Mouse (Mus musculus) bone marrow, adult 2 months (tissue): Measurements from ENCODE around the gene Srgap3. TPM values are rescaled to one million over a fixed set of nuclear protein-coding genes. Genes with fewer than 3 reads are reported as not detected.
"Not testable (repeated sequence)": the region's sequence is repeated elsewhere in the genome, so short reads cannot be mapped to it uniquely, and the experiment has no call there.

Experiments
- H3K27ac ChIP-seq: fragments of 200-500 bp; 2 replicates; pipeline ENCODE4 v1.5.1; 2012; ENCODE audit warnings: low read depth, mild to moderate bottlenecking, control low read depth, inconsistent platforms, low read length; ENCODE audit not compliant: control insufficient read depth, poor library complexity, insufficient read depth
- H3K4me1 ChIP-seq: fragments of 200-500 bp; 2 replicates; pipeline ENCODE4 v1.6.1; 2011; ENCODE audit warnings: low read length; ENCODE audit not compliant: control insufficient read depth, insufficient read depth
- H3K4me3 ChIP-seq: fragments of 200-500 bp; replicated peaks from 2 replicates; pipeline ENCODE3; 2011; ENCODE audit warnings: mild to moderate bottlenecking, low read depth, low read length, control low read depth; ENCODE audit not compliant: control insufficient read depth
- CTCF ChIP-seq: fragments of 200-500 bp; IDR thresholded peaks from 2 replicates; pipeline ENCODE4 v1.5.1; 2011; ENCODE audit warnings: low read length, control low read depth; ENCODE audit not compliant: control insufficient read depth, insufficient read depth
- POLR2A ChIP-seq: fragments of 200-500 bp; IDR thresholded peaks from 2 replicates; pipeline ENCODE4 v1.6.1; 2011; ENCODE audit warnings: low read depth, mild to moderate bottlenecking, control low read depth, low read length, borderline replicate concordance; ENCODE audit not compliant: control insufficient read depth
- WGBS: fragments of 180-500 bp; shearing (Covaris S2); methylation state at CpG from one replicate; pipeline ENCODE4 v1.1.7; 2018; 5-methylcytosine and 5-hydroxymethylcytosine counted together
- polyA plus RNA-seq: library from polyadenylated mRNA; stranded (reverse); fragments of >200 nt; gene quantifications from 2 replicates; pipeline ENCODE4 v1.2.4, GENCODE M21; 2011; ENCODE audit warnings: low replicate concordance; ENCODE audit not compliant: missing spikeins, insufficient read depth, insufficient read length

The Srgap3 gene
- polyA plus RNA-seq, 1 experiment = 6.0 TPM

DNA sequence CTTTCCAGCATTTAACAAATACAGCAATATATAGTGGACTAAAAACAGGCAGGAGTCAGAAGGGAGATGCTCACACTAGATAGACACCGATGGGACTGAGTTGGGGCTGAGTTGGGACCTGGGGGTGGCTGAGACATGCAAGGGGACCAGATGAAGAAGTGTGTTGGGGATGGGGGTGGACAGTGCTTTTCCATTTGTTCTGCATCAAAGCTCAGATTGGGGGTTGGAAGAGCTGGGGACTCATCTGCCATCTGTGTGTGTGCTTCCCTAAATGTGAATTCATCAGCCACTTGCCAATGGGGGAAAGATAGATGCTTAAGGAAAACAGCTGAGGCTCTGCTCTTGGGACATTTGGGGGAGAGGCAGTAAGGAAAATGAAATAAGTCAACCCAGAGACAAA is 227.1 kb downstream of the Srgap3 start:
- H3K4me1 ChIP-seq = no peaks in the 10 kb centered on the region; the same call in 1 of the 2 replicates
- 82% methylated on average over 1 of the region's 1 CpGs for WGBS
- no peak overlapping the region for H3K27ac ChIP-seq
- no peak overlapping the region for H3K4me3 ChIP-seq
- TF ChIP-seq POLR2A = no peak

DNA sequence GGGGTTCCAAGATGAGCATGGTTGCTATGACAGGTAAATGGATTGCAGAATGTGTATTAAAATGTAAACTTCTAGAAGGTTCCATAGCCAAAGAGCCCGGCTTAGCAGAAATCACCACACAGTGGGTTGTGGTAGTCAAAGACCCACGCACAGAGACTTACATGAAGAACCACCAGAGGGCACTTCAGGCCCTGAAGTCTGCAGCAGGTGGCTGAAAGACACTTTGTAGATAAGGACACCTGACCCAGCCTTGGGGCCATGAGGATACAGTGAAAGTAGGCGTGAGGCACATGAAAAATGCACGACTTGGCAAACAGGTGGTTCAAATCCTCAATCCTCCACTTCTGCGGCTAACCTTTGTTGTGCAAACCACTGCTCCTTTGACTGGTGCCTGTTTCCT is 229.9 kb downstream of the Srgap3 start:
- no peaks in the 10 kb centered on the region; the same call in 1 of the 2 replicates for H3K4me1 ChIP-seq
- H3K4me3 ChIP-seq = no peak overlapping the region
- no peak overlapping the region for H3K27ac ChIP-seq
- 29% methylated on average over 5 of the region's 5 CpGs for WGBS
- TF ChIP-seq CTCF (peak; percentile 39; the same call in 1 of the 2 replicates), POLR2A (no peak)

DNA sequence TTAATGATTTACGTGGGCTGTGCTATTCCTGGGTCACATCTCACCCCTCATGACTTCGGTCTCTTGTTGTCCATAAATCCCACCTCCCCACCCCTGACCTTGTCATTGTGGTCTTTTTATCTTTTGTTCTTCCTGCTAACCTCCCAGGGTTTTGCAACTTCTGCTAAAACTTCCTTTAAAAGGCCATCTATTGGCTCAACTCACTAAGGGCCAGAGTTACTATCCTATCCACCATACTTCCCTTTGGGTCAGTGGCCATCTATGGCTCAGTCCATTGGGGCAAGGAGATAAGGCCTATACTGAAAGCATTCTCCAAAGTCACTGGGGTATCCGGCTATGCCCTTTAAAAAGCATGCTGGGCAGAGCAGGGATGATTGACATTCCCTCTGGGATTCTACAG is 233.1 kb downstream of the Srgap3 start:
- no peak overlapping the region for H3K27ac ChIP-seq
- H3K4me3 ChIP-seq = no peak overlapping the region
- H3K4me1 ChIP-seq = no peaks in the 10 kb centered on the region; the same call in 1 of the 2 replicates
- WGBS = 31% methylated on average over 3 of the region's 3 CpGs
- TF ChIP-seq CTCF (no peak), POLR2A (no peak)

- H3K4me1 ChIP-seq, H3K4me3 ChIP-seq: not testable (repeated sequence)
- WGBS = 83% methylated on average over 4 of the region's 4 CpGs
Observed at GRCm38 (mm10) chr6:112702296-112702695, 244.8 kb downstream of the Srgap3 start.

DNA sequence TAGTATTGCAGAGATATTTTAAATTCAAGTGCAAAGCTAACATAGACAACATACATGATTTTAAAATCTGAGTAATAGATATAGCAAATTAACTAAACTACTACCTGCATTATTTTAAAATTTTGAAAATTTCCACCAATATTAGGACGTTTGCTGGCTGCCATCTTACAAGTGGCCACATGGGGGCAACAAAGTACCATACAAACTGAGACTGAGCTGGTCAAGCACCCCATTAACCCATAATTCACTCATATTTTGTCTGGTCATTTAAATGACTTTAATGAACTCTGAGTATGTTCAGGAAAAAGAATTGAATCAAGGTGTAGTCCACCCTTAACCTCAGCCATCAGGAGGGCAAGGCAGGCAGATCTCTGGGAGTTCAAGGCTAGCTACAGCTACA is 246.7 kb downstream of the Srgap3 start:
- WGBS = 3% methylated on average over 1 of the region's 1 CpGs
- peak; percentile 44; the same call in 1 of the 2 replicates for TF ChIP-seq CTCF
- no peak for TF ChIP-seq POLR2A
- H3K4me3 ChIP-seq = no peak overlapping the region
- no peak overlapping the region for H3K27ac ChIP-seq
- no peaks in the 10 kb centered on the region; the same call in 1 of the 2 replicates for H3K4me1 ChIP-seq

More at GRCm38 (mm10) chr6:112702296-112702695, 244.8 kb downstream of the Srgap3 start:
- not testable (repeated sequence) for H3K27ac ChIP-seq

DNA sequence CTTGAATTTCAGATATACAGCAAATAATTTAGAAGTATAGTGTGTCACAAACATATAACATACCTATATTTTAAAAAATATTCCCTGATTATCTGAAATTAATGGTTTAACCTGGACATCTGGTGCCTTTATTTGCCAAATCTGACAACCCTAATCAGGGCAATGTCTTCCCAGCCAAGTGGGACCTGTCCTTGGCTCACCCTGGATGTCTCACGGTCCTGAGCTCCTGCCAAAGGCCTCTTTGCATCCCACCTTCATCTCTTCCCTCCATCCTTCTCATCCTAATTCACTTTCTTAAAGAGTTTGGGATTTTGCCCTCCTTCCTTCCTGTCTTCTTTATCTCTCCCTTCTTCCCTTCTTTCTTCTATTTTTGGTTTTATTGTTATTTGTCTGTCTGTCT is 248.0 kb downstream of the Srgap3 start:
- TF ChIP-seq CTCF (no peak), POLR2A (no peak)
- H3K4me3 ChIP-seq = no peak overlapping the region
- no peak overlapping the region for H3K27ac ChIP-seq
- WGBS = 68% methylated on average over 1 of the region's 1 CpGs
- H3K4me1 ChIP-seq = no peaks in the 10 kb centered on the region; the same call in 1 of the 2 replicates

DNA sequence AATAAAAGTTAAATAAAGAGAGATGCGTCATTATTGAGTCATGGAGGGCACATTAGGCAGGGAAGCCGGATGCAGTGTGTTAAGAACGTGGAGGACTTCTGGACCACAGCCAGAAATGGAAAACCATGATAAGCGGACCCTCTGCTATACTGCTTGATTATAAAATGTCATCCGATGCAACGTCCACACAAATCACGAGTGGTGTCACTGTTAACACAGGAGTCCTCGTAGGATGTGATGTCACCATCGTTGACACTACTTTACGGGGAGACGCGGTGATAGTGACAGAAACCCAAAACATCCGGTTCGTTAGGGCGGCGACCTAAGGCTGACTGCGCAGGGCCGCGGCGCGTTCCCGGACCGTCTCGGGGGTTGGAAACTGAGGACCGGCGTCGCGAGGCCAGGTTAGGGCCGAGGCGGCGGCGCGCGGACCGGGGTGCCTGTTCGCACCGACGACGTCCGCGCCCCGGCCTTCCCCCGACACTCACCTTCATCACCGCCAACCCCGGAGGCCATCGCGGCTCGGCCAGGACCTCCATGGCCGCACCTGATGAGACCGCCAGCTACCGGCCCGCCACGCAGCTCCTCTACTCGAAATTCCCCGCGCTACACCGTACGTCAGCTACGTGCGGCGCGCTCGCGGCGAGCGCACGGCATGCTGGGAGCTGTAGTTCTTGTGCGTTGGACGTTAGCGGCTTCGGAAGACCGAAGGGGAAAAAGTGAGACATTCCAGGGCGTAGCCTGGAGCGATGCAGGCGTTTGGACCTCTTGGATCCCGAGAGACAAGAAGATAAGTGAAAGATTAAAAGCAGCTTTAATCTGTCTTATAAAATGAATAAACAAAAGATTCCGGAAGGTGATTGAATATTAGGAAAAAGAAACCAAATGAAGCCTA is 250.8 kb downstream of the Srgap3 start, which contains the start of gene Rad18:
Gene Rad18, minus strand, starts transcription at position 631 of the 895 bp plus-strand sequence.
- H3K4me1 ChIP-seq = no peaks in the 10 kb centered on the region; the same call in 1 of the 2 replicates
- H3K4me3 ChIP-seq = peak within 1 kb of the TSS; percentile 76
- WGBS = under 1% methylated on average over 77 of the region's 77 CpGs
- H3K27ac ChIP-seq = peak within 1 kb of the TSS; percentile 90
- TF ChIP-seq CTCF (no peak), POLR2A (peak; percentile 76; the same call in 1 of the 2 replicates)

GRCm38 (mm10) chr6:112694492-112694891 is 252.6 kb downstream of the Srgap3 start:
- no peak overlapping the region for H3K27ac ChIP-seq
- TF ChIP-seq CTCF (no peak), POLR2A (no peak)
- WGBS = 90% methylated on average over 5 of the region's 5 CpGs
- H3K4me1 ChIP-seq = no peaks in the 10 kb centered on the region; the same call in 1 of the 2 replicates
- no peak overlapping the region for H3K4me3 ChIP-seq

DNA sequence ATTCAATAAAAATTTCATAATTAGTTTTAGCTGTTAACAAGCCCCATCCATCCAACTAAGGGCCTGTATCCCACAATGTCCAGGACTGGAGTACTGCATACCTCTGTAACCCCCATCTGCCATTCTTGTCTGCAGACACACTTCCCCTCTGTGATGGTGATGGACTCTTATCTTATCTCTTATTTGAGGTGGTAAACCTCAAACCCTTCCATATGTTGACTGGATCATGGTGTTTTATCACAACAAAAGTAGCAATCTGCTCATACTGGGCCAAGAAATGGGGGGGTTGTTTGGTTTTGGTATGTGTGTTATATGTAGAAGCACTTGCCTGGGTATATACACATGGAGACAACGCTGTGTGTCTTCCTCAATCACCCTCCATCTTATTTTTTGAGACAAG is 255.5 kb downstream of the Srgap3 start:
- 87% methylated on average over 1 of the region's 1 CpGs for WGBS

More for the DNA sequence above, 255.5 kb downstream of the Srgap3 start:
- Histone ChIP-seq H3K27ac (no peak overlapping the region), H3K4me1 (no peaks in the 10 kb centered on the region; the same call in 1 of the 2 replicates), H3K4me3 (no peak overlapping the region)
- no peak for TF ChIP-seq POLR2A
- no peak for TF ChIP-seq CTCF
